Mouse (Mus musculus) kidney, adult 11 months (tissue): Measurements from ENCODE around the gene Cyp39a1.

Experiments used
- DNase-seq: peaks from one replicate; pipeline ENCODE4 v3.0.0; 2022

The Cyp39a1 gene

GRCm38 (mm10) chr17:43667290-43667843 is at the start of gene Cyp39a1:
TSS of gene Cyp39a1 (plus strand) at chr17:43667425.
- no peak for DNase-seq

GRCm38 (mm10) chr17:43619156-43619555 is 48.1 kb upstream of the Cyp39a1 start:
- no peak for DNase-seq

DNA sequence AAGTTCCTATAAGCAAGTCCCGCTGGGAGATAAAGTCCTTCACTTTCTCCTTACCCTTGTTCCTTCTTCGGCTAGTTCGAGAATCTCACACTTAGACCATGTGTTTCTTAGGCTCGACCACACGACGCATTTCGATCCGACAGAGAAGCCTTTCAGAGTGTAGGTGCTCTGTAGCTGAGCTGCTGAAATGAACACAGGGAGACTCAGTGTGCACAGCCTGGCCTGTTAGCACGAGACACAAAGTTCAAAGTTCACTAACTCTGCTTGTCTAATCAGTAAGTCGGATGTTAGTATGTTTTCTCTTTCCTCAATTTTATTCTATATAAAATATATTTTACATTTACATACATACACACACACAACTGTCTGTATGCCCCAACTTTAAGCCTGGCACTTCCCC is 45.1 kb upstream of the Cyp39a1 start:
- DNase-seq, result no peak

DNA sequence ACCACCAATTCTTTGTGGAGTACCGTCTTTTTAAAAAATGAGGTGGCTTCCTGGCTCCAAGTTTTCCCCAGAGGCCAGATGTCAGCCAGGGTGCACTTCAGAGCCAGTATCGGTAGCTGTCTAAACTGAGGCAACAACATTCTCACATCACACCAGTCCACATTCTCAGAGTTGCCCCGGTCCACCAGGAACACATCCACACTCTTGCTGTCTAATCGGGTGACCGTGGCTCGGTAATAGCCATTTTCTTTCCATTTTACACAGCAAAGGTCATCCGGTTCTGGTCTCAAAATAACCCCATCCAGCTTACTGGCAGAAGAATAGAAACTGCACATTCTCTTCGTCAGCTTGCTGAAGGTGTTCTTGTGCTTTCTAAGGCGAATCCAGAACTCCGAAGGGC is 39.0 kb upstream of the Cyp39a1 start:
- DNase-seq, result no peak

- no peak for DNase-seq
Measured at GRCm38 (mm10) chr17:43629026-43629495, 38.2 kb upstream of the Cyp39a1 start.

- DNase-seq, result no peak
Measured at GRCm38 (mm10) chr17:43629496-43630426, 37.5 kb upstream of the Cyp39a1 start, which contains the start of gene Tdrd6. TSS of gene Tdrd6 (minus strand) at chr17:43630299.

- no peak for DNase-seq
Measured at GRCm38 (mm10) chr17:43630427-43630760, 36.8 kb upstream of the Cyp39a1 start.

DNA sequence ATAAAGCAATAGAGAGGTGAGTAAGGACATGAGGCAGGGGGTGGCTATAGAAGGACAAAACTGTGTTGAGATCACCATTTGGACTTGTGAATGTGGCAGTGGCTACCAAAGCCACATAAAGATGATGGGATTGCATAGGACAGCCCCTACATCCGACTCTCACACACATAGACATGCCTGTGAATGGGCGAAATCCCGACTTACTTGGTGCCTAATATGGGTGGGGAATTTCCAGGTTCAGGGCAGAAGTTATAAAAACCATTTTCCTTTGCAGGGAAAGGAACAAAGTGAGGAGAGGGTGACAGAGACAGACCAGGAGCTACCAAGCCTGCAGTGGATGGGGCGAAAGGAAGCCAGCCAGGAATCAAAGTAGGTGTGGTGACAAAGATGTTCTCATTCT is 30.1 kb upstream of the Cyp39a1 start:
- no peak for DNase-seq

GRCm38 (mm10) chr17:43640825-43641224 is 26.4 kb upstream of the Cyp39a1 start:
- DNase-seq, result no peak

- DNase-seq, result no peak
Measured at GRCm38 (mm10) chr17:43643191-43643590, 24.0 kb upstream of the Cyp39a1 start.

GRCm38 (mm10) chr17:43644375-43644774 is 22.9 kb upstream of the Cyp39a1 start:
- no peak for DNase-seq

DNA sequence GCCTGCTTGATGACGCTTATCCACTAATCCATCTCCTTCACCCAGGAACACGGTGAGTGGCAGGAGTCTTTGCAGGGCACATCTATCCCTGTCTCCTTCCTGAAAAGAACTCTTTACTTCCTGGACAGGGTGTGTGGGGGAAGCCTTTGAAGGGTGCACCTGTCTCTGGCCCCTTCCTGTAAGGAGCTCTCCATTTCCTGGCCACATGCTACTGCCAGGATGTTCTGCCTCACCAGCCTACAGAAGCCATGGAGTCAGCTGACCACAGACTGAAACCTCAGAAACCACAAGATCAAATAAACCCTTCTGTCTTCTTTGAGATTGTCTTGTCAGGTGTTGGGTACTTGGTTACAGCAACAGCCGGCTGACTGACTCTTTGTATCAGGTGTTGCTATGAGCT is 22.1 kb upstream of the Cyp39a1 start:
- DNase-seq, result no peak

- no peak for DNase-seq
Measured at GRCm38 (mm10) chr17:43646925-43647324, 20.3 kb upstream of the Cyp39a1 start.

- no peak for DNase-seq
Measured at GRCm38 (mm10) chr17:43649641-43650436, 17.4 kb upstream of the Cyp39a1 start.

DNA sequence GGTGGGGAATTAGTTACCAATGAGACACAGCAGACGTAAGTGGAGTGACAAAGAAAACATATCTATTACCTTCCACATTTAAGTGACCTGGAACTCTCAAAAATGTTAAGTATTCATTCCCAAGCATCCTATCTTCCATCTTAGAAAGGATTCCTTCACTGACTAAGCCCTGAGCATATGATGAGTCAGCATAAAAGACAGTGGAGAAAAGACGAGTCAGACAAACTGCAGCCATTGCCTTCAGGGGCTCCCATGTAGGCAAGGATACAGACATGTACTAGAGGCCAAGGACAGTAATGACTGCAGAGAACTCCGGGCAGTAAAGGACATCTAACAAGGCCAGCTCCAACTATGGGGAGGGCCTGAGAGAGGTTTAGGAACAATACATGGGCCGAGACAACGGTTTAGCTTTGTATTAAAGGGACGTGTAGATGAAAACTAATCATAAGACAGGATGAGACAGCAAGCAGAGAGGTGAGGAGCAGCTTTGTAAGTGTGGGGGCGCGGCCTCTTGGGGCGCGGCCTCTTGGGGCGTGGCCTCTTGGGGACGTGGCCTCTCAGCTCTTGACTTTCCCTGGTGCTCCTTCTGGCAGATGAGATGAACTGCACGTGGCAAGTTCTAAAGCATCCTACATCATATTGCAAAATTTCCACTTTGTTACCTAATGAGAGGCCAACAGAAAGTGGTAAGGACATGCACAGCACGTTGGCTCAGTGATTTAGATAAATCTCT is 15.7 kb upstream of the Cyp39a1 start:
- no peak for DNase-seq

DNA sequence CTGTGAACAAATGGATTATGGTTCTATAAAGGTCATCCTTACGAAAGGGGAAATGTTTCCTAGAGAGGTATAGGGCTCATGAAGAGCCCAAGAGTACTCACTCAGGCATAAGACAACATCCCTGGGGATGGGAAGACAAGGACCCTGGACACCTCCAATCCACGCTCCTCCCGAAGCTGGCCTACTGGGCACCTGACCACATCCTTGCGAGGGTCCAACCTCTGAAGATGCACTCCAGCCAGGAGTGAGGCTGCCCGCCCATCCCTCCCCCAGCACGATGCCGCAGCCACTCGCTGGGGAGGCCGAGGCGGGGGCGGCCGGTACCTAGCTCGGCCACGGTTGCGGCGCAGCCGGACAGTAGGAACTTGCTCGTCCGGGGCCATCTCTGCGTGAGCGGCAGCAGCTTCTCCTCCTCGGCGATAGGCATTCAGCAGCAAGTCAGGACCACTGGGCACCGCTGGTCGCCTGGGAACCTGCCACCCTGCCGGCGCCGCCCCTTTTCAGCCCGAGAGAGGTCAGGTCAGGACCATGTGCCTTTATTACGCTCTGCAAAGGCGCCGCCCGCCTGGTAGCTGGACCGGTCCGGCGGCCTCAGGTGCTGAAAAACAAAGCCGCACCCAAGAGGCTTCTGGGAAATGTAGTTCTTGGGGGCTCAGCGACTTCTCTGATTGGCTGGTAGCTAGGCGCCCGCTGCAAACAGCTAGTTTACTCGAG is 492 bp upstream of the Cyp39a1 start, which contains the start of gene Slc25a27:
Gene Slc25a27 (minus strand): TSS at position 639 of the 714 bp plus-strand sequence.
- DNase-seq, result peak; percentile 96

DNA sequence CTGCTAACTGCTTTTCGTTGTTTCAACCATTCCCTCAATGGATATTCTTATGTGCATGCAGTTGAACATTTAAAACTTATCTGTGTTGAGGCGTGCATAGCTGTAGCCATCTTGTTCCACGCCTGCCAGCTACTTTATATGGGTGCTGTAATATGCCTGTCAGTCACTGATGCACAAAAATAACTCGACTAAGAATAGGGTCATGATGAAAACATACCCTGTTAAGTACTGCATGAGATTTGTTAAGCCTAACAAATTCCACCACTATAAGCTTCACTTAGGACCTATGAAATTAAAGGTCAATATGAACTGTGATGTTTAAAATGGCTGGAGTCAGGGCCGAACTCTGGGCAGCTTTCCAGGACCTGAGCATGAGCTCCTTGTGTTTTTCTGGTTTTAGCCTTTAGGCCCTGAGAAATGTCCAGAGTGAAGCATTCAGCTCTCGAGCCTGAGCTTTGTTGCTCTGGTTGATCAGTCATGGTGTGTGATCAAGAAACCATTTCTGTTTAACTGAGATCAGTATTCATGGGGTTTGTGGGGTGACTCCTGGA is 2.0 kb downstream of the Cyp39a1 start:
- no peak for DNase-seq

DNA sequence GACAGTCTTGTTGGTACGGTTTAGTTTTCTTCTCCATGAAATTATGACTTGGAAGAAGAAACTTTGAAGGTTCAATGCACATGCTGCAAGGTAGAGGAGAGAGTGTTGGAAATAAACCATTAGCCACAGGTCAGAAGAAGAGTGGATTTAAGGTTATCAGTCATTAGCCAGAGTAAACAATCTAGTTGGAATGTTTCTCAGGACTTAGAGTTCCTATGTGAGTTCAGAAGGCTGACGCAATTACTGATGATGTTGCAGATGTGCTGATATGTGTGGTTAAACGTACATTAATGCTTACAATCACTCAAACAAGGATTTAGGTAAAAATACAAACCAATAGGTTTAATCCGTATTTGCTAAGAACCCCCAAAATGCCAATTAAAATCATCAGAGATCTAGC is 4.7 kb downstream of the Cyp39a1 start:
- DNase-seq, result no peak

- DNase-seq, result no peak
Measured at GRCm38 (mm10) chr17:43675228-43675627, 8.0 kb downstream of the Cyp39a1 start.

DNA sequence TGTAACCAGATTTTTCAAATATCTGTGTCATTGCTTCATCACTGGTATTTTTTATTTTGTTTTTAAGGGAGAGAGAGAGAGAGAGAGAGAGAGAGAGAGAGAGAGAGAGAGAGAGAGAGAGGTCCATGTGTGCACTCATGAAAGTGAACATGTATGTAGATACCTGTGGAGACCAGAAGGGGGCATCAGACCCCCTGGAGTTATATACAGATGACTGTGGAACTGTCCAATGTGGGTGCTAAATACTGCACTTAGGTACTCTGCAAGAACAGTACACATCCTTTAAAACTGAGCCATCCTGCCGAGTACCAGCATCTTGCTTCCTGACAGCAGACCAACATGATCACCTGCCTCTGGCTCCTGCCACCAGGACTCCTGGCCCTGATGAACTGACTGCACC is 9.0 kb downstream of the Cyp39a1 start:
- no peak for DNase-seq

- DNase-seq, result no peak
Measured at GRCm38 (mm10) chr17:43677317-43677716, 10.1 kb downstream of the Cyp39a1 start.

DNA sequence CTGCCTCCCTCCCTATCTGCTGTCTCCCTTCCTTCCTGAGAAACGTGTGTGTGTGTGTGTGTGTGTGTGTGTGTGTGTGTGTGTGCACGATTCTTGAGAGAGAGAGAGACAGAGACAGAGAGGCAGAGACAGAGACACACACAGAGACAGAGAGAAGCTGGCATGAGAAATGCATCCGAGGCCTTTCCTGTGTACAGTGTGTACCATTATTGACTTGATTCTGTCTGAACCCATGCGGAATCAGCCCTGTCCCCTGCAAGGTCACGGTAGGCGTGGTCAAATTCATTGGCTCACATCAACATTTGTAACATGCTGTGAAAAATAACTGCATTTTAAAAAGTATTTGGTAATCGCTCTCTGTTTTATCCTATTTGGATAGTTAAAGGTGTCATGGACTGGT is 16.9 kb downstream of the Cyp39a1 start:
- DNase-seq, result no peak
